Mouse (Mus musculus) splenic B cell, adult 2 months (primary cell): ENCODE data around the gene Ttc21a.
"Not testable (repeated sequence)": the region's sequence is repeated elsewhere in the genome, so short reads cannot be mapped to it uniquely, and the experiment has no call there.

Experiments
- DNase-seq: peaks from one replicate; pipeline ENCODE4 v3.0.0-alpha.2; 2011; ENCODE audit warnings: low read depth, low spot score
- H3K27me3 ChIP-seq: 2 replicates; pipeline ENCODE4 v1.6.1; 2012; ENCODE audit warnings: mild to moderate bottlenecking, low read length, moderate library complexity, mixed read lengths; ENCODE audit not compliant: control insufficient read depth, poor library complexity, insufficient read depth, severe bottlenecking
- H3K36me3 ChIP-seq: 2 replicates; pipeline ENCODE4 v1.6.1; 2012; ENCODE audit warnings: mild to moderate bottlenecking, low read length, moderate library complexity, mixed read lengths; ENCODE audit not compliant: control insufficient read depth, poor library complexity, insufficient read depth, severe bottlenecking

The Ttc21a gene

DNA sequence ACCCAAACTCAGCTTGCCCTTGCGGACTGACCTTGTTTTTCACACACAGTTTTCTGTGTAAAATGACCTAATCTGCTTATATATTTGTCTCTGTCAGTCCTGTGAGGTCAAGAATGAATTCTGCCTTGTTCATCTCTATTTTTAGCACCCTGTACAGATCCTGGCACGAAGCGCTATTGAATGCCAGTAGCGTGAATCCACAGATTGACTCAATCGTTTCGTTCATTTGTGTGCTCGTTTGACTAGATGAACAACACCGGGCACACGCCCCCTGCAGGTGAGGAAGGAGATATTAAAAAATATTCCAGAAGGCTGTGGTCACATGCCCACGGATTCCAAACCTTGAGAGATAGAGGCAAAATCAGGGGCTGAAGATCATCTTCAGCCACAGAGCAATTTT, 74.1 kb downstream of the Ttc21a start:
- peak; percentile 84 for DNase-seq
- Histone ChIP-seq H3K36me3 (no peaks in the 10 kb centered on the region), H3K27me3 (no peaks in the 10 kb centered on the region)

DNA sequence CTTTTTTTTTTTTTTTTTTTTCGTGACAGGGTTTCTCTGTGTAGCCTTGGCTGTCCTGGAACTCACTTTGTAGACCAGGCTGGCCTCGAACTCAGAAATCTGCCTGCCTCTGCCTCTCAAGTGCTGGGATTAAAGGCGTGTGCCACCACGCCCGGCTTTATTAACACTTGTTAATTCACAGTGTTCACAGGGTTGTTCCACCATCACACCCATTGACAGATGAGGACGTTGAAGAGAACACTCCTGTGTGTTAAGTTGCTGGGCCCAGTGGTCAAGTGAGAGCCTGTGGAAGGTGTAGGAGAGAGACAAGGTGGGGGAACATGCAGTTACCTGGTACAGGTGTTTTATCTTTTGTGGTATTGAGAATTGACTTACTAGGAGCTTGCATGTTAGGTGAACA, 74.8 kb downstream of the Ttc21a start:
- DNase-seq, H3K27me3 ChIP-seq, H3K36me3 ChIP-seq: not testable (repeated sequence)

DNA sequence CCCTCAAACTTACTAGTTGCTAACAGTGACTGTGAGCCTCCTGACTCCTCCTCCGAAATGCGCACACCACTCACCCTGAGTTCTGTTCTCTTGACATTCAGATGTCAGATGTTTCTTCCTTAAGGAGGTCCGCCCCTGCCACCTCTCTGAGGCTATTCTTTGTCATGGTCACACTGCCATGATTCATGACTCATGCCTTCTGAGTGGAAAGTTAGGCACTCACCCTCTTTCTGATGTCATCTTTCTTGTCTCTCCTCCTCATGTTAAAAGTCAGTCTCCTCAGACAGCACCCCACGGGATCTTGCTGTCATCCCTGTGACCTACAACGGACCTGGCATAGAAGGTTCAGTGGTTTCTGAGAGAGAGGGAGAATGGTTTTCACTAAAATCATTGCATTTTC, 75.4 kb downstream of the Ttc21a start:
- no peaks in the 10 kb centered on the region for H3K27me3 ChIP-seq
- peak; percentile 23 for DNase-seq
- H3K36me3 ChIP-seq: no peaks in the 10 kb centered on the region

DNA sequence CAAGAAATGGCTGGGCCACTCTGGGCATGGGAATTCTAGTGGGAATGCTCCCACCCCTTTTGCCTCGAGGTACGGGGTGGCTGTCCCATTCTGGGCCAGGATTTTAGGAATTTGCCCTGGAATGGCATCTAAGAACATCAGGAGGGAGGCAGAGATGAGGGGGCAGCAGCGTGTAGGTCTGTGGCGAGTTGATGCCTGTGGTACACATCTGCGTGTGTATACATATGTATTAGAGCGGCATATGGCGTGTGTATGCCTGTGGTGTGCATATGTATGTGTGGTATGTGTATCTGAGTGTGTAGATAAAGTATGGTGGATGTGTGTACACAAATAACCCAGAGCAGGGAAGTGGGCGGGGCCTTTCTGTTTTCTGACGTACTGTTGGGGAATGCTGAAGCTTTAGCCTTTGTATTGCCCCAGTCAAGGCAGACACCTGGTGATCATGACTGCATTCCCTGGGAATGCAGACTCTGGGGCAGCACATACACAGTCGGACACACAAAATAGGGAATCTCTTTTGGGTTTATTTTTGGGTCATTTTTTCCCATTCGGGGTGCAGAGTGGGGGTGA, 75.9 kb downstream of the Ttc21a start:
- no peaks in the 10 kb centered on the region for H3K36me3 ChIP-seq
- no peaks in the 10 kb centered on the region for H3K27me3 ChIP-seq
- no peak for DNase-seq

DNA sequence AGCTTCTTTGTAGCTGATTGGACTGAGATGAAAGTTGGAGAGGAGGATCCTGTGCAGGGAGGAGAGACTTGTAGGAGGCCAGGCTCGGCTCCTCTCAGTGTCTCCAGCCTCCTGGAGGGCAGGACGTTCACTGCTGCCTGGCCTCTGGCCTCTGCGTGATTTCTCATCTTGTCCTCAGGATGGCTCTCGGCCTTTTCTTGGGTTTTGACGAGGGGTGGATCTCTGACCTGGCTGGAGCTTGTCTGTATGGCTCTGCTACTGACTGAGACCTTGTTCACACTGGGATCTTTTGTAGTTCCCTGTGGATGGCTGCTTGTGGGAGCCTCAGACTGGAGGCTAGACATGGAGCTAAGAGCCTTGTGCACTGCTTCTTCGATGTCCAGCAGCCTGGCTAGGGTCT, 77.4 kb downstream of the Ttc21a start:
- Histone ChIP-seq H3K27me3 (no peaks in the 10 kb centered on the region), H3K36me3 (no peaks in the 10 kb centered on the region)
- no peak for DNase-seq

DNA sequence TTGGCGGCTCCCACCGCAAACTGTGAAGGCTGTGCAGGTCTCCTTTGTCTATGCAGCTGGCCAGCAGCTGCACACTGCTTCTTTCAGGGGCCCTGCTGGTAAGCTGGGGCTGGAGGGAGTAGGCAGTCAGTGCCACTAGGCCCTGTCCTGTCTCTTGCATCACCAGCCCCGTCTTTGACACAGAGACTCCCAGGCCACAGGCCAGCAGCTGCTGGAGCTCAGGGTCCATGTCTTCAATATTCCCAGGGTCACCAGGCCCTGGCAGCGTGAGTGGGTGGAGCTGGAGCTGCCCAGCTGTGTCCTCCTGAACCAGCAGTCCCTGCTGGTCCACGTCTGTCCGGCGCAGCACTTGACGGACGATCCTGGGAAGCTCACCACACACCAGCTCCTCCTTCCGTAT, 79.5 kb downstream of the Ttc21a start:
- Histone ChIP-seq H3K27me3 (no peaks in the 10 kb centered on the region), H3K36me3 (no peaks in the 10 kb centered on the region)
- no peak for DNase-seq
